ENCODE assay signal across 15 mouse cellular contexts in the genomic region with DNA sequence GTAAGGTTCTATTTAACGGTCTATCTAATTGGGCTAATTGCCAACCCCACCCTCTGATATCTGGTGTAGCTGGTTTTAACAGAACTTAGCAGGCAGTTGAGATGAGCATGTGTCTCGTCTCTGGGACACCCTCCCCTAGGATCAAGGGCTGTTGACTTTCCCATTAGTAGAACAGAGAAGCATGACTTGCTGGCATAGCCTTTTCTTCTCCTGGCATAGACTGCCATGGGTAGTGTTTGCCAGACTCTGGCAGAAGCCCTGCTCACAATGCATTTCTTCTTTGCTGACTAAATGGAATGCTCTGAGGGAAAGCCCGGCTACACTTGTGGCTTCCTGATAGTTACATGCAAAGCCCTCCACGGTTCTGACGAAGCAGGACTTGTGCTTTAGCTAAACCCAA. TPM values are rescaled to one million over a fixed set of nuclear protein-coding genes. Genes with fewer than 3 reads are reported as not detected.
A peak's percentile ranks its signal among the peaks of the same experiment; 100 is the strongest.
DNase-seq lines count a peak whose midpoint lies in the region; ATAC-seq lines count a peak whose summit lies in the region.
"Had no signal": no experiment of that assay in that cellular context is flagged by ENCODE, and none has a peak within 500 bp of the region (broad histone marks: within the 10 kb centered on the region; RNA-seq: fewer than 3 reads in every experiment).

No protein-coding gene starts in this region.

- H3K27ac ChIP-seq in forebrain, embryonic 14.5 days (ENCODE audit: low read depth, low read length): no peak overlapping the region
- H3K27ac ChIP-seq in forebrain, embryonic 11.5 days (ENCODE audit: low read depth, low read length): no peak overlapping the region
- 0 out of 2 replicates have a peak overlapping the region, but pooled peaks have one; percentile 13 for H3K27ac ChIP-seq in neural tube, embryonic 15.5 days (replicated peaks)
- H3K27ac ChIP-seq: embryonic facial prominence, embryonic 15.5 days; liver, embryonic 13.5 days; stomach, postnatal 0 days had no signal

- no peak overlapping the region for H3K9ac ChIP-seq in forebrain, embryonic 14.5 days (ENCODE audit: low read length)
- H3K9ac ChIP-seq in forebrain, embryonic 11.5 days (ENCODE audit: low read length): no peak overlapping the region
- H3K9ac ChIP-seq in neural tube, embryonic 15.5 days (replicated peaks): no peak overlapping the region
- H3K9ac ChIP-seq: embryonic facial prominence, embryonic 15.5 days; forebrain, embryonic 15.5 days; liver, embryonic 13.5 days had no signal

- no peak for ATAC-seq in forebrain, embryonic 14.5 days
- no peak for ATAC-seq in forebrain, embryonic 11.5 days (replicated peaks; ENCODE audit: low FRiP score)
- ATAC-seq in neural tube, embryonic 15.5 days (ENCODE audit: low FRiP score): no peak
- no peak for ATAC-seq in monocyte, adult 5-6 weeks (replicated peaks; ENCODE audit: insufficient number of reproducible peaks, low FRiP score, low TSS enrichment, poor library complexity, severe bottlenecking)
- ATAC-seq: forebrain, embryonic 15.5 days had no signal

- no peak overlapping the region for H3K4me3 ChIP-seq in forebrain, embryonic 14.5 days (ENCODE audit: low read depth, low read length)
- H3K4me3 ChIP-seq in forebrain, embryonic 11.5 days (ENCODE audit: low read depth, low read length): no peak overlapping the region
- H3K4me3 ChIP-seq in neural tube, embryonic 15.5 days (replicated peaks): no peak overlapping the region
- H3K4me3 ChIP-seq: embryonic facial prominence, embryonic 15.5 days; forebrain, embryonic 15.5 days; liver, embryonic 13.5 days had no signal

- H3K4me2 ChIP-seq in forebrain, embryonic 14.5 days (ENCODE audit: low read length): peak overlapping the region; percentile 21; the same call in 1 of the 2 replicates
- H3K4me2 ChIP-seq in forebrain, embryonic 11.5 days (ENCODE audit: low read depth, low read length, severe bottlenecking): no peak overlapping the region
- no peak overlapping the region for H3K4me2 ChIP-seq in neural tube, embryonic 15.5 days
- H3K4me2 ChIP-seq: embryonic facial prominence, embryonic 15.5 days; forebrain, embryonic 15.5 days; liver, embryonic 13.5 days had no signal

- peak; percentile 49 for DNase-seq in forebrain, embryonic 14.5 days (ENCODE audit: low spot score)
- DNase-seq in forebrain, embryonic 11.5 days (ENCODE audit: low spot score): no peak
- DNase-seq in layer of hippocampus, adult 18-20 months (ENCODE audit: low spot score in 2 of 2): peak; percentile 5 to 22
- no peak for DNase-seq in layer of hippocampus, adult 8-10 months (ENCODE audit: low spot score in 2 of 2)
- DNase-seq in right cerebral cortex, postnatal 25 days: peak; percentile 15
- DNase-seq in right cerebral cortex, adult 2 months (ENCODE audit: low spot score in 2 of 2): no peak
- DNase-seq: adrenal gland, adult 8-10 months; cerebellum, adult 9-10 months; liver, embryonic 13.5 days had no signal

- no peaks in the 10 kb centered on the region for H3K27me3 ChIP-seq in forebrain, embryonic 14.5 days (replicated peaks; ENCODE audit: control insufficient read depth, insufficient read depth, low read length)
- H3K27me3 ChIP-seq in forebrain, embryonic 11.5 days (ENCODE audit: control insufficient read depth, insufficient read depth, low read length): no peaks in the 10 kb centered on the region
- H3K27me3 ChIP-seq in neural tube, embryonic 15.5 days (replicated peaks): no peaks in the 10 kb centered on the region
- H3K27me3 ChIP-seq: embryonic facial prominence, embryonic 15.5 days; forebrain, embryonic 15.5 days; liver, embryonic 13.5 days had no signal

- peaks cover 10% of the 10 kb centered on the region; the same call in 1 of the 2 replicates for H3K4me1 ChIP-seq in forebrain, embryonic 14.5 days (ENCODE audit: control insufficient read depth, insufficient read depth, low read length)
- no peaks in the 10 kb centered on the region for H3K4me1 ChIP-seq in forebrain, embryonic 11.5 days (replicated peaks; ENCODE audit: control insufficient read depth, insufficient read depth, low read length)
- H3K4me1 ChIP-seq in neural tube, embryonic 15.5 days: peaks cover 20% of the 10 kb centered on the region
- H3K4me1 ChIP-seq: embryonic facial prominence, embryonic 15.5 days had no signal

- no peaks in the 10 kb centered on the region for H3K9me3 ChIP-seq in forebrain, embryonic 14.5 days (replicated peaks; ENCODE audit: control insufficient read depth, low read length)
- no peaks in the 10 kb centered on the region for H3K9me3 ChIP-seq in forebrain, embryonic 11.5 days (ENCODE audit: control insufficient read depth, low read length)
- no peaks in the 10 kb centered on the region for H3K9me3 ChIP-seq in neural tube, embryonic 15.5 days (replicated peaks)
- H3K9me3 ChIP-seq: embryonic facial prominence, embryonic 15.5 days; forebrain, embryonic 15.5 days; liver, embryonic 13.5 days had no signal

- H3K36me3 ChIP-seq in forebrain, embryonic 14.5 days (ENCODE audit: control insufficient read depth, insufficient read depth, low read length): no peaks in the 10 kb centered on the region
- H3K36me3 ChIP-seq in forebrain, embryonic 11.5 days (ENCODE audit: control insufficient read depth, insufficient read depth, low read length): no peaks in the 10 kb centered on the region
- H3K36me3 ChIP-seq in neural tube, embryonic 15.5 days: no peaks in the 10 kb centered on the region
- H3K36me3 ChIP-seq: embryonic facial prominence, embryonic 15.5 days; forebrain, embryonic 15.5 days; liver, embryonic 13.5 days had no signal

- 78% methylated on average over 5 of the region's 5 CpGs for WGBS in forebrain, embryonic 14.5 days
- 92% methylated on average over 5 of the region's 5 CpGs for WGBS in forebrain, embryonic 11.5 days
- WGBS in neural tube, embryonic 15.5 days: 76% methylated on average over 5 of the region's 5 CpGs

RNA-seq across cellular contexts. Expression of gene Myo16, which starts 45.6 kb away (rescaled TPM):
- polyA plus RNA-seq in forebrain, embryonic 14.5 days (2014; fragmentation: Nextera tagmentation; extraction: Ambion mirVana): 2.0 and 5.4 TPM in 2 replicates
- 1.3 and 1.6 TPM in 2 replicates for polyA plus RNA-seq in forebrain, embryonic 11.5 days (2014; fragmentation: Nextera tagmentation; extraction: Ambion mirVana)
- 10 to 100 TPM; 20.0 to 20.1 TPM for total RNA-seq in layer of hippocampus, adult 18-20 months (2021)
- 10 to 100 TPM; 18.7 to 22.9 (median 20.2) TPM for total RNA-seq in layer of hippocampus, adult 8-10 months (2022)
- polyA plus RNA-seq in neural tube, embryonic 15.5 days (2015; fragmentation: Nextera tagmentation; extraction: Ambion mirVana): 5.5 and 5.6 TPM in 2 replicates
- 0.10 TPM in 1 of 3 replicates, not detected in the others for total RNA-seq in monocyte, adult 5-6 weeks (2017)
- total RNA-seq: granulocyte monocyte progenitor cell, adult 5-6 weeks had no signal
- polyA plus RNA-seq: liver, embryonic 13.5 days had no signal

Comparison
In these comparisons a context has a peak if more than half of its experiments do, and no peak if none do; other contexts are left out.
1. DNase-seq: peak in forebrain, embryonic 14.5 days (single experiment), layer of hippocampus, adult 18-20 months (2 of 2) and right cerebral cortex, postnatal 25 days (single experiment); none in forebrain, embryonic 11.5 days (single experiment), layer of hippocampus, adult 8-10 months (0 of 2) and right cerebral cortex, adult 2 months (0 of 2).
2. RNA of gene Myo16, which starts 45.6 kb away (total RNA-seq): 18.7 to 22.9 TPM in layer of hippocampus, adult 8-10 months and 20.0 to 20.1 TPM in layer of hippocampus, adult 18-20 months; 0.10 TPM in monocyte, adult 5-6 weeks; every median in the first group is over 10 times any median in the second.